Mouse (Mus musculus): ENCODE measurements at regions not wholly inside any gene's neighbourhood (a gene's known extent, or its start where the extent isn't known, plus 50 kb on each side); places are given as distances from the start of the nearest gene placed in this dataset.

- Histone ChIP-seq H3K4me1 (ENCODE audit: insufficient read depth, low read depth, low read length) (no peaks in the 10 kb centered on the region), H3K9me3 (replicated peaks) (no peaks in the 10 kb centered on the region), H3K27me3 (ENCODE audit: insufficient read depth, low read length) (peaks cover 2% of the 10 kb centered on the region), H3K36me3 (replicated peaks) (no peaks in the 10 kb centered on the region), H3K4me3 (ENCODE audit: low read depth, low read length) (no peak overlapping the region)
- ATAC-seq (ENCODE audit: extremely low read depth, insufficient number of reproducible peaks, low FRiP score, poor library complexity, severe bottlenecking) = no peak
- DNase-seq (ENCODE audit: low spot score) = no peak
- TF ChIP-seq GATA1 (IDR thresholded peaks at IDR 0.05; ENCODE audit: borderline replicate concordance, low read length) = no peak
- no peak for TF ChIP-seq GATA2 (IDR thresholded peaks at IDR 0.05; ENCODE audit: borderline replicate concordance, low read depth, low read length)
- no peak for TF ChIP-seq TAL1 (conservative IDR thresholded peaks at IDR 0.05; ENCODE audit: low read depth, low read length)
- no peak for TF ChIP-seq POLR2AphosphoS5 (IDR thresholded peaks at IDR 0.05; ENCODE audit: insufficient replicate concordance, low read depth, low read length)
These were observed 481.5 kb downstream of the Zfp704 start for GRCm38 (mm10) chr3:9128407-9128806.

DNA sequence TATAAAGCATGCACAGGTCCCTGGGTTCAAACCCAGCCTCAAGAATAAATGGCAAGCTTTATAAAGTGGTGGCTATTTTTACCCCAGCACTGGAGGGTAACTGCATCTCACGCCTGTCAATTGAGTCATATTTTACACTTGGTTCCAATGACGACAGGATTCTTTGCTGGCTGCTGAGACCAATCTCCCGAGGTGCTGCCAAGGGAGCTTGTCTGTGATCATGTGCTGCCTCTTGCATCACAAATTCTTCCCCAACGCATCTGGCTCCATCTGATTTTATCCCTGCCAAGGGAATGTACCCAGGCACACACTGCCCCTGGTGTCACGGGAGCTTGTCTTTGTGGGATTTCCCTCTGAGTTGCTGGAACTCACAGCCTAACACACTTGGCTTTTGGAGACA, 486.8 kb downstream of the Zfp704 start:
- TF ChIP-seq GATA1 (IDR thresholded peaks at IDR 0.05; ENCODE audit: borderline replicate concordance, low read length) = no peak
- no peak for TF ChIP-seq CTCF (IDR thresholded peaks at IDR 0.05; ENCODE audit: low read depth, low read length)
- no peak for TF ChIP-seq GATA2 (IDR thresholded peaks at IDR 0.05; ENCODE audit: borderline replicate concordance, low read depth, low read length)
- no peak for TF ChIP-seq TAL1 (conservative IDR thresholded peaks at IDR 0.05; ENCODE audit: low read depth, low read length)
- Histone ChIP-seq H3K36me3 (replicated peaks) (no peaks in the 10 kb centered on the region), H3K4me1 (ENCODE audit: insufficient read depth, low read depth, low read length) (no peaks in the 10 kb centered on the region), H3K9me3 (replicated peaks) (no peaks in the 10 kb centered on the region), H3K4me3 (ENCODE audit: low read depth, low read length) (no peak overlapping the region), H3K27me3 (ENCODE audit: insufficient read depth, low read length) (peaks cover 10% of the 10 kb centered on the region)
- no peak for DNase-seq (ENCODE audit: low spot score)
- no peak for ATAC-seq (ENCODE audit: extremely low read depth, insufficient number of reproducible peaks, low FRiP score, poor library complexity, severe bottlenecking)

DNA sequence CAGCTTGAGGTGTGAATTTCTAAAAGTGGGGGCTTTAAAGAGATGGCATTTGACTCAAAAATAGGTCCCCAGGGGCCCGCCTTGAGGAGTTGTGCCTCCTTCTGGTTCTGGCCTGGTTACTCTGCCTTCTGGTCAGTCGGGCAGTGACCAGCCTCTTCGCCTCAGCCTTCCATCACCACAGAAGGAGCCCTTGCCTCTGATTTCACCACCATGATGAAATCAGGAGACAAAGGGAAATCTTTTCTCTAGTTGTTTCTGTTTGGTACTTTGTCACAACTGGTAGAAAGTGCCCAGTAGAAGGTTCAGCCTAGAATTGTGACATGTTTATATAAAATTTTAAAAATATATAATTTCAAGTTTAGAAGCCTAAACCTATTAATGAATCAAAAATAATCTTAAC, 492.0 kb downstream of the Zfp704 start:
- peaks cover 8% of the 10 kb centered on the region; the same call in 1 of the 2 replicates for H3K27me3 ChIP-seq (ENCODE audit: insufficient read depth, low read length)
- H3K9me3 ChIP-seq (replicated peaks) = no peaks in the 10 kb centered on the region
- H3K4me1 ChIP-seq (ENCODE audit: insufficient read depth, low read depth, low read length) = no peaks in the 10 kb centered on the region
- ATAC-seq (ENCODE audit: extremely low read depth, insufficient number of reproducible peaks, low FRiP score, poor library complexity, severe bottlenecking) = no peak
- H3K36me3 ChIP-seq (replicated peaks) = no peaks in the 10 kb centered on the region
- no peak for TF ChIP-seq GATA1 (IDR thresholded peaks at IDR 0.05; ENCODE audit: borderline replicate concordance, low read length)
- TF ChIP-seq POLR2AphosphoS5 (IDR thresholded peaks at IDR 0.05; ENCODE audit: insufficient replicate concordance, low read depth, low read length) = no peak
- no peak for TF ChIP-seq GATA2 (IDR thresholded peaks at IDR 0.05; ENCODE audit: borderline replicate concordance, low read depth, low read length)
- TF ChIP-seq CTCF (IDR thresholded peaks at IDR 0.05; ENCODE audit: low read depth, low read length) = no peak
- no peak for TF ChIP-seq TAL1 (conservative IDR thresholded peaks at IDR 0.05; ENCODE audit: low read depth, low read length)
- H3K4me3 ChIP-seq (ENCODE audit: low read depth, low read length) = no peak overlapping the region
- no peak for DNase-seq (ENCODE audit: low spot score)

- H3K9me3 ChIP-seq (replicated peaks) = no peaks in the 10 kb centered on the region
- H3K36me3 ChIP-seq (replicated peaks) = no peaks in the 10 kb centered on the region
- TF ChIP-seq TAL1 (conservative IDR thresholded peaks at IDR 0.05; ENCODE audit: low read depth, low read length) (no peak), CTCF (IDR thresholded peaks at IDR 0.05; ENCODE audit: low read depth, low read length) (no peak)
- H3K27me3 ChIP-seq (ENCODE audit: insufficient read depth, low read length) = no peaks in the 10 kb centered on the region; the same call in 1 of the 2 replicates
- DNase-seq (ENCODE audit: low spot score) (no peak), ATAC-seq (ENCODE audit: extremely low read depth, insufficient number of reproducible peaks, low FRiP score, poor library complexity, severe bottlenecking) (no peak)
- H3K4me1 ChIP-seq (ENCODE audit: insufficient read depth, low read depth, low read length) = no peaks in the 10 kb centered on the region
- no peak overlapping the region for H3K4me3 ChIP-seq (ENCODE audit: low read depth, low read length)
These were observed 496.5 kb downstream of the Zfp704 start for GRCm38 (mm10) chr3:9113410-9113809.

GRCm38 (mm10) chr3:9110741-9111140, 499.1 kb downstream of the Zfp704 start:
- ATAC-seq (ENCODE audit: extremely low read depth, insufficient number of reproducible peaks, low FRiP score, poor library complexity, severe bottlenecking) = no peak
- Histone ChIP-seq H3K4me1 (ENCODE audit: insufficient read depth, low read depth, low read length) (no peaks in the 10 kb centered on the region), H3K9me3 (replicated peaks) (no peaks in the 10 kb centered on the region), H3K27me3 (ENCODE audit: insufficient read depth, low read length) (no peaks in the 10 kb centered on the region; the same call in 1 of the 2 replicates), H3K36me3 (replicated peaks) (no peaks in the 10 kb centered on the region), H3K4me3 (ENCODE audit: low read depth, low read length) (no peak overlapping the region)
- TF ChIP-seq TAL1 (conservative IDR thresholded peaks at IDR 0.05; ENCODE audit: low read depth, low read length) (no peak), CTCF (IDR thresholded peaks at IDR 0.05; ENCODE audit: low read depth, low read length) (no peak), GATA2 (IDR thresholded peaks at IDR 0.05; ENCODE audit: borderline replicate concordance, low read depth, low read length) (no peak), GATA1 (IDR thresholded peaks at IDR 0.05; ENCODE audit: borderline replicate concordance, low read length) (no peak), POLR2AphosphoS5 (IDR thresholded peaks at IDR 0.05; ENCODE audit: insufficient replicate concordance, low read depth, low read length) (no peak)
- no peak for DNase-seq (ENCODE audit: low spot score)

GRCm38 (mm10) chr3:9109991-9110390, 499.9 kb downstream of the Zfp704 start:
- Histone ChIP-seq H3K4me3 (ENCODE audit: low read depth, low read length) (no peak overlapping the region), H3K27me3 (ENCODE audit: insufficient read depth, low read length) (no peaks in the 10 kb centered on the region; the same call in 1 of the 2 replicates), H3K36me3 (replicated peaks) (no peaks in the 10 kb centered on the region), H3K4me1 (ENCODE audit: insufficient read depth, low read depth, low read length) (no peaks in the 10 kb centered on the region), H3K9me3 (replicated peaks) (no peaks in the 10 kb centered on the region)
- TF ChIP-seq TAL1 (conservative IDR thresholded peaks at IDR 0.05; ENCODE audit: low read depth, low read length) = no peak
- TF ChIP-seq CTCF (IDR thresholded peaks at IDR 0.05; ENCODE audit: low read depth, low read length) = no peak
- TF ChIP-seq GATA2 (IDR thresholded peaks at IDR 0.05; ENCODE audit: borderline replicate concordance, low read depth, low read length) = no peak
- TF ChIP-seq GATA1 (IDR thresholded peaks at IDR 0.05; ENCODE audit: borderline replicate concordance, low read length) = no peak
- no peak for TF ChIP-seq POLR2AphosphoS5 (IDR thresholded peaks at IDR 0.05; ENCODE audit: insufficient replicate concordance, low read depth, low read length)
- ATAC-seq (ENCODE audit: extremely low read depth, insufficient number of reproducible peaks, low FRiP score, poor library complexity, severe bottlenecking) (no peak), DNase-seq (ENCODE audit: low spot score) (no peak)

- TF ChIP-seq GATA2 (IDR thresholded peaks at IDR 0.05; ENCODE audit: borderline replicate concordance, low read depth, low read length) (no peak), TAL1 (conservative IDR thresholded peaks at IDR 0.05; ENCODE audit: low read depth, low read length) (no peak), CTCF (IDR thresholded peaks at IDR 0.05; ENCODE audit: low read depth, low read length) (no peak), GATA1 (IDR thresholded peaks at IDR 0.05; ENCODE audit: borderline replicate concordance, low read length) (no peak), POLR2AphosphoS5 (IDR thresholded peaks at IDR 0.05; ENCODE audit: insufficient replicate concordance, low read depth, low read length) (no peak)
- ATAC-seq (ENCODE audit: extremely low read depth, insufficient number of reproducible peaks, low FRiP score, poor library complexity, severe bottlenecking) (no peak), DNase-seq (ENCODE audit: low spot score) (no peak)
- Histone ChIP-seq H3K9me3 (replicated peaks) (no peaks in the 10 kb centered on the region), H3K27me3 (ENCODE audit: insufficient read depth, low read length) (no peaks in the 10 kb centered on the region; the same call in 1 of the 2 replicates), H3K4me3 (ENCODE audit: low read depth, low read length) (no peak overlapping the region), H3K4me1 (ENCODE audit: insufficient read depth, low read depth, low read length) (no peaks in the 10 kb centered on the region), H3K36me3 (replicated peaks) (no peaks in the 10 kb centered on the region)
These were observed 500.4 kb downstream of the Zfp704 start for GRCm38 (mm10) chr3:9109485-9109884.
